Mouse (Mus musculus) forebrain, embryonic 13.5 days (tissue): Measurements from ENCODE around the gene Nup160. TPM values are rescaled to one million over a fixed set of nuclear protein-coding genes. Genes with fewer than 3 reads are reported as not detected.

Source experiments
- ATAC-seq: fragments of 200-750 bp; cut with Nextera tagmentation; 2 replicates; pipeline ENCODE4 v1.8.0; 2017
- H3K27ac ChIP-seq: fragments of 300-500 bp; sonication (generic); 2 replicates; pipeline ENCODE4 v1.5.1; 2015; ENCODE audit warnings: inconsistent platforms, mild to moderate bottlenecking, moderate library complexity
- H3K27me3 ChIP-seq: fragments of 300-500 bp; sonication (generic); 2 replicates; pipeline ENCODE4 v1.6.1; 2015; ENCODE audit warnings: mild to moderate bottlenecking, inconsistent platforms
- H3K36me3 ChIP-seq: fragments of 300-500 bp; sonication (generic); 2 replicates; pipeline ENCODE4 v1.6.1; 2015; ENCODE audit warnings: mild to moderate bottlenecking, inconsistent platforms; ENCODE audit not compliant: poor library complexity, severe bottlenecking
- H3K4me1 ChIP-seq: fragments of 300-500 bp; sonication (generic); 2 replicates; pipeline ENCODE4 v1.6.1; 2015; ENCODE audit warnings: inconsistent platforms
- H3K4me2 ChIP-seq: fragments of 300-500 bp; sonication (generic); 2 replicates; pipeline ENCODE4 v1.6.1; 2015; ENCODE audit warnings: inconsistent platforms, mild to moderate bottlenecking, moderate library complexity
- H3K4me3 ChIP-seq: fragments of 300-500 bp; sonication (generic); 2 replicates; pipeline ENCODE4 v1.5.1; 2015; ENCODE audit warnings: mild to moderate bottlenecking, inconsistent platforms
- H3K9ac ChIP-seq: fragments of 300-500 bp; sonication (generic); 2 replicates; pipeline ENCODE4 v1.6.1; 2015; ENCODE audit warnings: mild to moderate bottlenecking, inconsistent platforms
- H3K9me3 ChIP-seq: fragments of 300-500 bp; sonication (generic); replicated peaks from 2 replicates; pipeline ENCODE4 v1.6.1; 2016; ENCODE audit warnings: inconsistent platforms
- WGBS: fragments of 180-500 bp; shearing (Covaris S2); methylation state at CpG from one replicate; pipeline ENCODE4 v1.1.7; 2015; 5-methylcytosine and 5-hydroxymethylcytosine counted together
- polyA plus RNA-seq: library from polyadenylated mRNA; unstranded; fragments of >200 nt; fragmentation: Nextera tagmentation; extraction: Ambion mirVana; gene quantifications from 2 replicates; pipeline ENCODE4 v1.2.1, GENCODE M21; 2015

Gene Nup160
- polyA plus RNA-seq, 1 experiment from 2014 or later: 30.7 TPM

GRCm38 (mm10) chr2:90749676-90750459, 72.9 kb downstream of the Nup160 start:
- H3K27ac ChIP-seq: no peak overlapping the region

GRCm38 (mm10) chr2:90753565-90753964, 76.5 kb downstream of the Nup160 start:
- H3K9ac ChIP-seq: no peak overlapping the region
- H3K4me3 ChIP-seq: no peak overlapping the region
- 96% methylated on average over 2 of the region's 2 CpGs for WGBS
- H3K27me3 ChIP-seq: no peaks in the 10 kb centered on the region
- H3K36me3 ChIP-seq: peaks cover 82% of the 10 kb centered on the region
- H3K4me1 ChIP-seq: peaks cover 12% of the 10 kb centered on the region
- no peak overlapping the region for H3K4me2 ChIP-seq
- no peak for ATAC-seq
- H3K9me3 ChIP-seq: no peaks in the 10 kb centered on the region
- no peak overlapping the region for H3K27ac ChIP-seq

More at GRCm38 (mm10) chr2:90749676-90750459, 72.9 kb downstream of the Nup160 start:
- no peaks in the 10 kb centered on the region for H3K9me3 ChIP-seq
- H3K4me2 ChIP-seq: no peak overlapping the region
- H3K4me3 ChIP-seq: no peak overlapping the region
- WGBS: 80% methylated on average over 6 of the region's 6 CpGs
- H3K4me1 ChIP-seq: peaks cover 28% of the 10 kb centered on the region
- ATAC-seq: no peak
- H3K36me3 ChIP-seq: peaks cover 60% of the 10 kb centered on the region
- no peaks in the 10 kb centered on the region for H3K27me3 ChIP-seq
- H3K9ac ChIP-seq: no peak overlapping the region

DNA sequence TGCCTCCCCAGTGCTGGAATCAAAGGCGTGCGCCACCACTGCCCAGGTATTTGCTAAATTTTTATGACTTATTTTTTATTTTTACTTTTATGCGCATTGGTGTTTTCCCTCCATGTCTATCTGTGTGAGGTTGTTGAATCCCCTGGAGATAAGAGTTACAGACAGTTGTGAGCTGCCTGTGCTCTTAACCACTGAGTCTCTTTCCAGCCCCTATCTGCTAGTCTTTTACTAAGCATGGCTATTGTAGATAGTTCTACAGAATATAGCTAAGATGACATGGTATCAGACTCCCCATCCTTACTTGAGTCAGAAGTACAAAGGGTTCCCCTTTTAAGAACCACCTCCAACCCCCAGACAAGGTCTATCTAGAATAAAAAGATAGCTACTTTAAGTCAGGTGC, 77.2 kb downstream of the Nup160 start:
- Histone ChIP-seq H3K9me3 (no peaks in the 10 kb centered on the region), H3K27ac (no peak overlapping the region), H3K4me3 (no peak overlapping the region), H3K27me3 (no peaks in the 10 kb centered on the region), H3K9ac (no peak overlapping the region), H3K4me2 (no peak overlapping the region), H3K4me1 (peaks cover 6% of the 10 kb centered on the region), H3K36me3 (peaks cover 82% of the 10 kb centered on the region)
- no peak for ATAC-seq
- 96% methylated on average over 3 of the region's 3 CpGs for WGBS

DNA sequence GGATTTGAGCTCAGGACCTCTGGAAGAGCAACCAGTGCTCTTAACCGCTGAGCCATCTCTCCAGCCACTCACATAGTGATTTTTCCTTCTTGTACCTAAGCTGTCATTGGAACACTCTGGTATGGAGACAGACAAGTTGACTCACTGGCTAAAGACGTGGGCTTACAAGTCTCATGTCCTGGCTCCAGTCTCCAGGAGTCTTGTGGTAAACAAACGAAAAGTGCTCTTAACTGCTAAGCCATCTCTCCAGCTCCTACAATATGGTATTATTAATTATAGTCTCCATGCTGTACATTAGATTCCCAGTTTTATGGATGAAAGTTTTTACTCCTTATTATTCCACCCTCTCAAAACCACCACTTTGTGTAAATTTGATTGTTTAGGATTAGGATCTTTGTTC, 88.1 kb downstream of the Nup160 start:
- no peaks in the 10 kb centered on the region for H3K9me3 ChIP-seq
- no peaks in the 10 kb centered on the region for H3K27me3 ChIP-seq
- no peak for ATAC-seq
- peaks cover 91% of the 10 kb centered on the region for H3K36me3 ChIP-seq
- no peak overlapping the region for H3K9ac ChIP-seq
- WGBS: 93% methylated on average over 3 of the region's 3 CpGs
- H3K4me3 ChIP-seq: no peak overlapping the region
- H3K4me2 ChIP-seq: no peak overlapping the region
- H3K4me1 ChIP-seq: no peaks in the 10 kb centered on the region
- H3K27ac ChIP-seq: no peak overlapping the region

DNA sequence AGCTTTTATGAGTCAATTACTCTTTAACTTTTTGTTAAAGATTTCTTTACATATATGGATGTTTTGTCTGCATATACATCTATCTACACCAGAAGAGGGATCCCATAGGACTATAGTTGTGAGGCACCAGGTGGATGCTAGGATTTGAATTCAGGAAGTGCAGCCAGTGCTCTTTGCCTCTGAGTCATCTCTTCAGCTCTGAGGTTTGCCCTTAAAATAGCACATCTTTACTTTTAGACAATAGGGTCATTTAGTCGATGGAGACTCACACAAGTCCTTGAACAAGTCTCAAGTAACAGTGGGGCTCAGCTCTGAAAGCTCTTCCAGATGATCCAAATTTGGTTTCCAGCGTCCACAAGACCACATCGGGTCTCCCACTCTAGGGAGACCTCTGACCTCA, 104.3 kb downstream of the Nup160 start:
- H3K27ac ChIP-seq: no peak overlapping the region
- 56% methylated on average over 3 of the region's 3 CpGs for WGBS
- H3K4me1 ChIP-seq: peaks cover 11% of the 10 kb centered on the region
- no peak overlapping the region for H3K4me3 ChIP-seq
- H3K9me3 ChIP-seq: no peaks in the 10 kb centered on the region
- no peak overlapping the region for H3K4me2 ChIP-seq
- H3K36me3 ChIP-seq: peaks cover 49% of the 10 kb centered on the region
- H3K27me3 ChIP-seq: peaks cover 15% of the 10 kb centered on the region; the same call in 1 of the 2 replicates
- no peak for ATAC-seq
- no peak overlapping the region for H3K9ac ChIP-seq

- peaks cover 11% of the 10 kb centered on the region for H3K4me1 ChIP-seq
- H3K9ac ChIP-seq: no peak overlapping the region
- peaks cover 15% of the 10 kb centered on the region; the same call in 1 of the 2 replicates for H3K27me3 ChIP-seq
- H3K9me3 ChIP-seq: no peaks in the 10 kb centered on the region
- no peak for ATAC-seq
- WGBS: 39% methylated on average over 2 of the region's 2 CpGs
- no peak overlapping the region for H3K27ac ChIP-seq
- peaks cover 43% of the 10 kb centered on the region for H3K36me3 ChIP-seq
- no peak overlapping the region for H3K4me2 ChIP-seq
- H3K4me3 ChIP-seq: no peak overlapping the region
Measured at GRCm38 (mm10) chr2:90781938-90782337, 104.9 kb downstream of the Nup160 start.

- peaks cover 11% of the 10 kb centered on the region for H3K4me1 ChIP-seq
- H3K27me3 ChIP-seq: peaks cover 15% of the 10 kb centered on the region; the same call in 1 of the 2 replicates
- WGBS: 6% methylated on average over 11 of the region's 11 CpGs
- peak within 1 kb of the TSS; percentile 63 for H3K4me2 ChIP-seq
- H3K9ac ChIP-seq: peak within 1 kb of the TSS; percentile 56
- peaks cover 39% of the 10 kb centered on the region for H3K36me3 ChIP-seq
- peak; percentile 48; the same call in 1 of the 2 replicates for ATAC-seq
- H3K4me3 ChIP-seq: peak within 1 kb of the TSS; percentile 33
- no peak within 1 kb of the TSS; the same call in 1 of the 2 replicates for H3K27ac ChIP-seq
- H3K9me3 ChIP-seq: no peaks in the 10 kb centered on the region
Measured at GRCm38 (mm10) chr2:90782458-90782857, 105.4 kb downstream of the Nup160 start, which contains the start of gene Agbl2. Gene Agbl2 (plus strand): TSS chr2:90782727.

- peak overlapping the region; percentile 56 for H3K9ac ChIP-seq
- WGBS: 4% methylated on average over 29 of the region's 29 CpGs
- peaks cover 33% of the 10 kb centered on the region for H3K36me3 ChIP-seq
- H3K27ac ChIP-seq: no peak overlapping the region
- no peaks in the 10 kb centered on the region for H3K9me3 ChIP-seq
- H3K4me2 ChIP-seq: peak overlapping the region; percentile 63
- H3K4me3 ChIP-seq: peak overlapping the region; percentile 33
- ATAC-seq: peak; percentile 69
- peaks cover 11% of the 10 kb centered on the region for H3K4me1 ChIP-seq
- H3K27me3 ChIP-seq: peaks cover 15% of the 10 kb centered on the region; the same call in 1 of the 2 replicates
Measured at GRCm38 (mm10) chr2:90782901-90783486, 106.0 kb downstream of the Nup160 start.

Other genes starting within 250 kb of the Nup160 start
- 2.1 and 2.2 TPM in 2 replicates for gene Ptprj, start 96.6 kb upstream of the Nup160 start, polyA plus RNA-seq
- gene Fnbp4, start 68.2 kb downstream of the Nup160 start, polyA plus RNA-seq: 113 and 118 TPM in 2 replicates
- 0.21 and 1.1 TPM in 2 replicates for gene Agbl2, start 105.5 kb downstream of the Nup160 start, polyA plus RNA-seq
- 275 and 283 TPM in 2 replicates for gene Mtch2, start 169.9 kb downstream of the Nup160 start, polyA plus RNA-seq
- 9.0 and 9.4 TPM in 2 replicates for gene C1qtnf4, start 208.6 kb downstream of the Nup160 start, polyA plus RNA-seq
- 59.2 and 67.6 TPM in 2 replicates for gene Kbtbd4, start 227.5 kb downstream of the Nup160 start, polyA plus RNA-seq
- 219 and 222 TPM in 2 replicates for gene Ndufs3, start 227.6 kb downstream of the Nup160 start, polyA plus RNA-seq